Mouse (Mus musculus) liver, embryonic 14 days (tissue): Measurements from ENCODE around the gene Fam184a. TPM values are rescaled to one million over a fixed set of nuclear protein-coding genes. Genes with fewer than 3 reads are reported as not detected.

Experiments used
- polyA plus RNA-seq: library from polyadenylated mRNA; depleted of rRNA; stranded (reverse); fragments of >200 nt; gene quantifications from 2 replicates; pipeline ENCODE4 v1.2.3, GENCODE M21; 2012; rRNA removed

Gene Fam184a
- 0.14 and 0.28 TPM in 2 replicates for polyA plus RNA-seq

DNA sequence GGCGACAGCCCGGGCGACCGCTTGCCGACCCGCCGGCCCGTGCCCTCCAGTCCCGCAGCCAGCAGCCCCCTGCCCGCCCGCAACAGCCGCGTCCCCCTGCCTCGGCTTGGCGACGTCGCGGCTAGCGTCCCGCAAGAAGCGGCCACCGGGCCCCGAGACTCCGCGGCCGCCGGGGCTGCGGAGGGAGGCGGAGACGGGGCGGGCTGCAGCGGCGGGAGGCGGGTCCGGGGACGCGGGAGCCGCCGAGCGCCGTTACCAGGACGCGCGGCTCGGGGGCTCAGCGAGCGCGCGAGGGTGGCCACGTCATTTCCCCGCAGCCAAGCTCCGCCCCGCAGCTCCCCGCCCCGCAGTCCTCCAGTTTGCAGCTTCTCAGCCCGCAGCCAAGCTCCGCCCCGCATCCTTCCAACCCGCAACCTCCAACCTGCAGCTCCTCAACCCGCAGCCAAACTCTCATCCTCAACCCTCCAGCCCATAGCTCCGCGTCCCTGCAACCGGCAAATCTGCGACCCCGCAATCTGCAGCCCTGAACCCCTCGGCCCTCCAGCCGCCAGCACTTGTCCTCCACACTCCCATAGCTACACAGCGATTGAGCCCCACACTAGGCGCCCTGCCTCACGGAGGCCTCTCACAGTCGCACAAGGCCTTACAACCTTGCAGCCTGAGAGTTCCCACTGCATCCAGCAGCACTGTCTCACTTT, at the start of gene Fam184a:
Gene Fam184a (minus strand): TSS at position 169 of the 698 bp plus-strand sequence.

DNA sequence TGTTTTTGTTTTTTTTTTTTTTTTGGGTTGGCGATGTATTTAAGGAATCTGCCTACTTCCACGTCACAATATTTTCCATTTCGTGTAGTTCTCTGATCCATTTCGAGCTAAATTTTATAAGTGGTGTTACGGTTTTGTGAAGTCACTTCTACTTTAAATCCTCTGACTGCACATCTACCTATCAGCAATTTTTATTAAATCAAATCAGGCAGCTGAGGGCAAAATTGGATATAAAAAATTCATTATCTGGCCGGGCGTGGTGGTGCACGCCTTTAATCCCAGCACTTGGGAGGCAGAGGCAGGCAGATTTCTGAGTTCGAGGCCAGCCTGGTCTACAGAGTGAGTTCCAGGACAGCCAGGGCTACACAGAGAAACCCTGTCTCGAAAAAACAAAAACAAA, 120.6 kb downstream of the Fam184a start, which contains the start of gene Mcm9:
Gene Mcm9 (minus strand): TSS at position 101 of the 400 bp plus-strand sequence.

DNA sequence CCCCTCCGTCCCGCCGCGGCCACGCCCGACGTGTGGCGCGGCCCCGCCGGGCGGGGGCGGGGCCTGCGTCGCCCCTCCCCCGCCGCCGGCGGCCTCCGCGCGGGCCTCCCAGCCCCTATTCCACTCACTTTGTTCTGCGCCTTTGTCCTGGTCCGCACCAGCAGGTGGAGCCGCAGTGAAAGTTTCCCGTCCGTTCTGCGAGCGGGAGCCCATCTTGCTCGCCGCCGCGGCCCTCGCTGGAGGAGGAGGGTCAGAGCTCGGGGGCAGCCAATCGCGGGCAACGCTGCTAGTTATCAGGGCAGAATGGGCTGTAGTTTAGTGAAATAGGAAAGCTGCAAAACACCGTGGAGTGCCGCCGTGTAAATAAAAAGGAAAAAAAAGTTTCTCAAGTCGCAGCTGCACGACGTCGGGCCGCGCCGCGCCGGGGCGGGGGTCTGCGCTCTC, 154.2 kb downstream of the Fam184a start, which contains the start of gene Asf1a:
Gene Asf1a (plus strand): TSS at position 81 of the 444 bp plus-strand sequence.

Other genes with a start within 250 kb of the Fam184a start
- gene Asf1a, start 154.4 kb downstream of the Fam184a start, polyA plus RNA-seq: 43.9 and 48.3 TPM in 2 replicates
- gene Mcm9, start 120.7 kb downstream of the Fam184a start, polyA plus RNA-seq: 2.7 and 2.8 TPM in 2 replicates